Mouse (Mus musculus) heart, embryonic 14.5 days (tissue): ENCODE results near the gene Piezo1. TPM values are rescaled to one million over a fixed set of nuclear protein-coding genes. Genes with fewer than 3 reads are reported as not detected.

Source experiments
- ATAC-seq: fragments of 200-750 bp; cut with Nextera tagmentation; 2 replicates; pipeline ENCODE4 v1.8.0; 2017; ENCODE audit warnings: low read depth, moderate TSS enrichment; ENCODE audit not compliant: insufficient number of reproducible peaks, insufficient read depth, low FRiP score
- H3K27ac ChIP-seq, 2 experiments: fragments of 200-500 bp in 1 of 2; fragments of 300-500 bp in 1 of 2; sonication (generic) in 1 of 2; replicated peaks in 1 of 2; 2 replicates each; pipeline ENCODE4 v1.5.1; 2012 to 2014; ENCODE audit warnings: low read depth in 2 of 2, low read length in 2 of 2, control low read depth in 1 of 2, mild to moderate bottlenecking in 1 of 2, mixed read lengths in 1 of 2; ENCODE audit not compliant: control insufficient read depth in 1 of 2, insufficient read depth in 1 of 2
- H3K27me3 ChIP-seq: fragments of 300-500 bp; sonication (generic); 2 replicates; pipeline ENCODE4 v1.6.1; 2014; ENCODE audit warnings: mild to moderate bottlenecking, low read length, control low read depth; ENCODE audit not compliant: control insufficient read depth, insufficient read depth
- H3K36me3 ChIP-seq: fragments of 300-500 bp; sonication (generic); 2 replicates; pipeline ENCODE4 v1.6.1; 2014; ENCODE audit warnings: mild to moderate bottlenecking, control low read depth, low read length, mixed read lengths; ENCODE audit not compliant: control insufficient read depth, insufficient read depth
- H3K4me1 ChIP-seq, 2 experiments: fragments of 200-500 bp in 1 of 2; fragments of 300-500 bp in 1 of 2; sonication (generic) in 1 of 2; 2 replicates each; pipeline ENCODE4 v1.6.1; 2012 to 2014; ENCODE audit warnings: low read length in 2 of 2, control low read depth in 1 of 2, mixed read lengths in 1 of 2; ENCODE audit not compliant: control insufficient read depth in 2 of 2, insufficient read depth in 2 of 2
- H3K4me2 ChIP-seq: fragments of 300-500 bp; sonication (generic); 2 replicates; pipeline ENCODE4 v1.6.1; 2014; ENCODE audit warnings: mild to moderate bottlenecking, low read length
- H3K4me3 ChIP-seq, 2 experiments: fragments of 200-500 bp in 1 of 2; fragments of 300-500 bp in 1 of 2; sonication (generic) in 1 of 2; 2 replicates each; pipeline ENCODE4 v1.5.1; 2012 to 2014; ENCODE audit warnings: low read length in 2 of 2, mild to moderate bottlenecking in 2 of 2, control low read depth in 1 of 2, low read depth in 1 of 2, moderate library complexity in 1 of 2; ENCODE audit not compliant: control insufficient read depth in 1 of 2, insufficient read depth in 1 of 2
- H3K9ac ChIP-seq: fragments of 300-500 bp; sonication (generic); 2 replicates; pipeline ENCODE4 v1.6.1; 2014; ENCODE audit warnings: mild to moderate bottlenecking, low read length
- H3K9me3 ChIP-seq: fragments of 300-500 bp; sonication (generic); 2 replicates; pipeline ENCODE4 v1.6.1; 2016; ENCODE audit warnings: low read length, control low read depth; ENCODE audit not compliant: control insufficient read depth
- WGBS: fragments of 180-500 bp; shearing (Covaris S2); extraction: QIAGEN DNeasy Blood & Tissue Kit; methylation state at CpG from one replicate; pipeline ENCODE4 v1.1.7; 2014; 5-methylcytosine and 5-hydroxymethylcytosine counted together
- polyA plus RNA-seq: library from polyadenylated mRNA; unstranded; fragments of >200 nt; fragmentation: Nextera tagmentation; extraction: Ambion mirVana; gene quantifications from 2 replicates; pipeline ENCODE4 v1.2.1, GENCODE M21; 2014

The Piezo1 gene
- polyA plus RNA-seq, 1 experiment from 2014 or later = 14.9 TPM

DNA sequence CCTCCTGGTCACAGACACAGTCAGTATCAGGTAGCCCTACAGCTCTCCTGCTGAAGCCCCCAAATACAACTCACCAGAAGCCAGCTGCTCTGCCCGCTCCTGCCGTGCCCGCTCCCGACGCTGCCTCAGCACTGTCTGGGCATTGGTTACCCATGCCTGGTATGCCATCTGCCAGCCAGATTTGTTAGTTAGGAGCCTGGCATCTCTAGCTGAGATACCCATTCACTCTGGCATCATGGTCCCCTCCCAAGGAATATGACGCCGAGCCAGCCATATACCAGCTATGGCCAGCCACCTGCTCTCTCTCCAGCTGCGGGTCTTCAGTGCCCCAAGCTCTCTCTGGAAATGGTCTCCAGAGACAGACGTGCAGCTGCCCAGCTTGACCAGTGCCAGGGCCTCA is 62.7 kb downstream of the Piezo1 start:
- no peaks in the 10 kb centered on the region for H3K4me1 ChIP-seq
- no peak overlapping the region for H3K4me2 ChIP-seq
- no peaks in the 10 kb centered on the region for H3K27me3 ChIP-seq
- no peak overlapping the region for H3K27ac ChIP-seq
- ATAC-seq = no peak
- WGBS = 96% methylated on average over 9 of the region's 9 CpGs
- H3K4me3 ChIP-seq = no peak overlapping the region
- H3K36me3 ChIP-seq = peaks cover 97% of the 10 kb centered on the region
- no peaks in the 10 kb centered on the region for H3K9me3 ChIP-seq
- H3K9ac ChIP-seq = no peak overlapping the region

DNA sequence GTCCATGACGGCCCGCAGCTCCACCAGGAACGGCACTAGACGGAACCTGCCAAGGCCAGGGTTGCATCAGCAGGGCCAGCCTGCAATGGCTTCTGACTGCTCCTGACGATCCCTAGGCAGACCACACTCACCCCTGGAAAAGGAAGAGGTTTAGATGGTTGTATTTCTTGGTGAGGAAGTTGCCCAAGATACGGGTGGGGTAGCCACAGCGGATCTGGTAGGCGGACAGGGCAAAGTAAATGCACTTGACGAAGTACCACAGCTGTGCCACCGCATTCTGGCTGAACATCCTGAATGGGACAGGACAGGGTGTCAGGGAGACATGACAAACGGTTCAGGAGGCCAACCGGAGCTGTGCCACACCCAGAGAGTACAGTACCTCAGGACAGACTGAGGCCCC is 66.3 kb downstream of the Piezo1 start:
- 87% methylated on average over 12 of the region's 12 CpGs for WGBS
- no peak for ATAC-seq
- H3K9ac ChIP-seq = no peak overlapping the region
- H3K36me3 ChIP-seq = peaks cover 96% of the 10 kb centered on the region
- no peaks in the 10 kb centered on the region for H3K4me1 ChIP-seq
- H3K4me2 ChIP-seq = no peak overlapping the region
- no peak overlapping the region for H3K27ac ChIP-seq
- H3K9me3 ChIP-seq = no peaks in the 10 kb centered on the region
- H3K4me3 ChIP-seq = no peak overlapping the region
- H3K27me3 ChIP-seq = no peaks in the 10 kb centered on the region

DNA sequence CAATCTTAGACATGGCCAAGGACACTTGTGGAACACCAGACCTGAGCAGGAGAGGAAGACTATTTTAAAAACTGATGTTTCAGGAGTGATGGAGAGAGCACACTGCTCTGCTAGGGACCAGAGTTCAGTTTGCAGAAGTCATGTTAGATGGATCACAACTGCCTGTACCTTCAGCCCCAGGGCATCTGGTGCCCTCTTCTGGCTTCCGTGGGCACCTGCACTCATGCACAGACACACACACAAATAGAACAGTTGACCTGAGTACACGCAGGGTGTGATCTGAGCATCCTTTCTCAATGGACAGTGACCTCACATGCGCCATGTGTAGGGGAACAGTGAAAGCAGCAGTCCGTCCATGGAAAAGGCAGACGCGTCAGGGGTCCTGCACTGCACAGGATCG is 67.3 kb downstream of the Piezo1 start:
- Histone ChIP-seq H3K9me3 (no peaks in the 10 kb centered on the region), H3K4me1 (no peaks in the 10 kb centered on the region), H3K27me3 (no peaks in the 10 kb centered on the region), H3K27ac (no peak overlapping the region), H3K9ac (no peak overlapping the region), H3K36me3 (peaks cover 96% of the 10 kb centered on the region), H3K4me3 (no peak overlapping the region), H3K4me2 (no peak overlapping the region)
- no peak for ATAC-seq
- WGBS = 94% methylated on average over 7 of the region's 7 CpGs

DNA sequence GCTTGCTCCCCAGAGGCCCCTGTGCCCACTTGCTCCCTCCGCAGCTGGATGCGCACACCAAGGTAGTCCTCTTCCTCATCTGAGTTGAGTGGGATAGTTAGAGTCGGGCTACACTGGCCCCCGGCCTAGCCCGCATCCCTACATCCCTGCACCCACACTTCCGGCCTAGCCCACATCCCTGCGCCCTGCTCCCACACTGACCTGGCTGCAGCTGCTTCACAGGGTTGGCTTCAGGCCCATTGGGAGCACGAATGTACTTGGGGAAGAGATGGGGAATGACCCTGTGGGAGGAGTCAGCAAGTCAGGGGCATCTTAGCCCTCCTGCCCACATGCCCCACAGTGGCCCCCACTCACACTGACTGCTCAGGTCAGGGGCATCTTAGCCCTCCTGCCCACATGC is 68.7 kb downstream of the Piezo1 start:
- 95% methylated on average over 8 of the region's 8 CpGs for WGBS
- Histone ChIP-seq H3K4me1 (no peaks in the 10 kb centered on the region), H3K27me3 (no peaks in the 10 kb centered on the region), H3K36me3 (peaks cover 96% of the 10 kb centered on the region), H3K4me2 (no peak overlapping the region), H3K27ac (no peak overlapping the region), H3K9me3 (no peaks in the 10 kb centered on the region), H3K9ac (no peak overlapping the region), H3K4me3 (no peak overlapping the region)
- ATAC-seq = no peak

DNA sequence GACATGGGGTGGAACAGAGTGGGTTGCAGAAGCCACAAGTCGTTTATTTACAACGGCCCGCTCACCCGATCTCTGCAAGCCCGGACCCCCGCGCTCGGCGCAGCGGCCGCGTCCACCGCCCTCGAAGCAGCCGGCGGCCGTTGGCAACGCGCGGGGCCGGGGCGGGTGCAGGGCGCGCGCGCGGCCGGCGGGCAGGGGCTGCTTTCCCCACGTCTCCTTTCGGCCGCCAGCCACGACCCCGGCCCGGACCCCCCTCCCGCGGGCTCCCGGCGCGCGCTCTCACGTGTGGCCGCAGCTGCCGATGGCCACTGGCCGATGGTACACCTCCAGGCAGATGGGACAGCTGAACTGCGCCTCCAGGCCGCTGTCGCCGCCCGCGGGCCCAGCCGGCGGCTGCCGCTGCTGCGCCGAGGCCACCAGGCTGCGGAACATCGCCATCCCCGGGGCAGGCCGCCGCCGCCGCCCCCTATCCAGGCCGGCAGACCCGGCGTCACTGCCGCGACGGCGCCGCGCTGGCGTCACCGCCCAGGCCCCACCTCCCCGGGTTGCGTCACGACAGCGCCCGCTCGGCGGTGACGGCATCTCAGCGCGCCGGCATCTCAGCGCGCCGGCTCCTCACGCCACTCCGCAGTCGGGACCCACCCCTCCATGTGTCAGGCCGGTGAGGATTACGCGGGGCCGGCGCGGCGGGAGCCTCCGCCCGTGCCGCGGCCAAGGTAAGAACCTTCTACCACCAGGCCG is 75.4 kb downstream of the Piezo1 start, which contains the start of the genes Rnf166 and Ctu2:
Rnf166 (minus strand) TSS at position 485 of the 741 bp plus-strand sequence.
Ctu2 (plus strand) TSS at position 564 of the 741 bp plus-strand sequence.
- Histone ChIP-seq H3K4me2 (peak within 1 kb of the TSS; percentile 87), H3K36me3 (peaks cover 60% of the 10 kb centered on the region), H3K9ac (peak within 1 kb of the TSS; percentile 97), H3K4me3 (peak within 1 kb of the TSS; percentile 94 to 99), H3K4me1 (peaks cover 2 to 21% of the 10 kb centered on the region in 2 experiments; a peak in 3 of 4 replicates), H3K9me3 (no peaks in the 10 kb centered on the region), H3K27ac (peak within 1 kb of the TSS; percentile 28 to 91), H3K27me3 (no peaks in the 10 kb centered on the region)
- ATAC-seq = peak; percentile 90
- WGBS = 1% methylated on average over 93 of the region's 103 CpGs

DNA sequence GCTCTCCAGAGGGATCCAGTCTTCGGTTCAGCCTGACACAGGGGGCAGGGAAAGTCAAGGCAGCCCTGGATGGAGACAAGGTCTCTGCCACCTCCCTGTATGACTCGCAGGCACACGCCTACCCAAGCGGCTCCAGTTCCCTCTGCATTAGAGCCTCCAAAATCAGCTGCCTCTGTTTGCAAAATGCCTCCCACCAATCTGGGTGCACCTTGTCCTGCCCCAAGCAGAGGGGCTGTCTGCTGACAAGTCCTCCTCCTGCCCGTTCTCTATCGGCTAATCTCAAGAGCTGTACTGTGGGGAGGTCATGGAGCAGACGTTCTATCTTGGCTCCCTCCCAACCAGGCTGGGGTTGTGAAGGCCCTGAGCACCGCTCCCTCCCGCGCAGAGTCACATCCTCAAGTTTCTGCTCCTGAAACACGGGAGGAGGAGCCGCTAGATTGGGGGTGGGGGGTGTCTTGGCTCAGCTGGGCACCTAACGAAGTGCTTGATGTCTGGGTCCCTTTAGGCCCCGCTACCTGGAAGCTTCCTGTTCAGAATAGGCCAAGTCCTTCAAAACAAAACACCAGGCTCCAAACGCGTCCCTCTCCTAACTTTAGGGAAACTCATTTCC is 76.1 kb downstream of the Piezo1 start:
- Histone ChIP-seq H3K9ac (peak overlapping the region; percentile 97), H3K27me3 (no peaks in the 10 kb centered on the region), H3K4me2 (peak overlapping the region; percentile 87), H3K4me1 (peaks cover 2 to 21% of the 10 kb centered on the region in 2 experiments; a peak in 3 of 4 replicates), H3K27ac (peak overlapping the region; percentile 28 to 91), H3K9me3 (no peaks in the 10 kb centered on the region), H3K4me3 (peak overlapping the region; percentile 94 to 99), H3K36me3 (peaks cover 62% of the 10 kb centered on the region)
- peak; percentile 37; the same call in 1 of the 2 replicates for ATAC-seq
- 2% methylated on average over 16 of the region's 16 CpGs for WGBS

DNA sequence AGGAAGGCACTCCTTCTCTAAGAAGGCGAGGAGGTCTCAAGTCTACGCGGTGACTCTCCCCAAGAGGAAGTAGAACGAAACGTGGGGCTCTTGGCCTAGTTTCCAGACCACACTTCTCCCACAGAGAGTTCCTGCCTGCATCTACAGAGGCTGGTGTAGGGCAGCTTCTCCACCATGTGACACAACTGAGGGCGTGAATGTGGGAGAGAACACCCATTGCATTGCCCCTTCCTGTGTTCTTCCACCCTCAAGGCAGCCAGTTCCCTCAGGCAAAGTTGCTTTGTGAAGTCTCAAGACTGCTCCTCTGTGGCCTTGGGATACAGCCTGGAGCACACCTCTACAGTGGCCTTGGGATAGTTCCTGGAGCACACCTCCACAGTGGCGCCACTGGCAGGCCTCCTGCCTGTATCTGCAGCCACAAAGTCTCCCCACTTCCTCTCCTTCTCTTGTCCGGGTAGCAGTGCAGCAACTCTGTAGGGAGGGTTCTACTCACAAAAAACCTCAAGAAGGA is 77.2 kb downstream of the Piezo1 start:
- peaks cover 61% of the 10 kb centered on the region for H3K36me3 ChIP-seq
- H3K4me2 ChIP-seq = peak overlapping the region; percentile 87
- no peak for ATAC-seq
- H3K27me3 ChIP-seq = no peaks in the 10 kb centered on the region
- H3K4me1 ChIP-seq = peaks cover 2 to 21% of the 10 kb centered on the region in 2 experiments; a peak in 3 of 4 replicates
- no peak overlapping the region for H3K27ac ChIP-seq
- WGBS = 83% methylated on average over 8 of the region's 8 CpGs
- no peaks in the 10 kb centered on the region for H3K9me3 ChIP-seq
- no peak overlapping the region for H3K9ac ChIP-seq
- H3K4me3 ChIP-seq = no peak overlapping the region
